Mouse (Mus musculus) limb, embryonic 10.5 days (tissue): ENCODE measurements around the gene Mrps15. TPM values are rescaled to one million over a fixed set of nuclear protein-coding genes. Genes with fewer than 3 reads are reported as not detected.

Experiments used
- DNase-seq: peaks from one replicate; pipeline ENCODE4 v3.0.0-alpha.2; 2017; ENCODE audit warnings: low spot score
- H3K27ac ChIP-seq: fragments of 300-500 bp; sonication (generic); 2 replicates; pipeline ENCODE4 v1.5.1; 2016; ENCODE audit warnings: mild to moderate bottlenecking
- H3K27me3 ChIP-seq: fragments of 300-500 bp; sonication (generic); 2 replicates; pipeline ENCODE4 v1.6.1; 2016; ENCODE audit warnings: low read depth, mild to moderate bottlenecking; ENCODE audit not compliant: poor library complexity, severe bottlenecking
- H3K36me3 ChIP-seq: fragments of 300-500 bp; sonication (generic); 2 replicates; pipeline ENCODE4 v1.6.1; 2016; ENCODE audit warnings: mild to moderate bottlenecking, moderate library complexity
- H3K4me1 ChIP-seq: fragments of 300-500 bp; sonication (generic); 2 replicates; pipeline ENCODE4 v1.6.1; 2016
- H3K4me3 ChIP-seq: fragments of 300-500 bp; sonication (generic); 2 replicates; pipeline ENCODE4 v1.5.1; 2016; ENCODE audit warnings: mild to moderate bottlenecking, moderate library complexity
- H3K9me3 ChIP-seq: fragments of 300-500 bp; sonication (generic); replicated peaks from 2 replicates; pipeline ENCODE4 v1.6.1; 2016; ENCODE audit warnings: mild to moderate bottlenecking
- WGBS: fragments of 180-500 bp; shearing (Covaris S2); methylation state at CpG from one replicate; pipeline ENCODE4 v1.1.7; 2016; 5-methylcytosine and 5-hydroxymethylcytosine counted together
- polyA plus RNA-seq: library from polyadenylated mRNA; unstranded; fragments of >200 nt; fragmentation: Nextera tagmentation; extraction: Ambion mirVana; gene quantifications from 2 replicates; pipeline ENCODE4 v1.2.1, GENCODE M21; 2016

Gene Mrps15
- polyA plus RNA-seq, 1 experiment from 2014 or later = 150 TPM

DNA sequence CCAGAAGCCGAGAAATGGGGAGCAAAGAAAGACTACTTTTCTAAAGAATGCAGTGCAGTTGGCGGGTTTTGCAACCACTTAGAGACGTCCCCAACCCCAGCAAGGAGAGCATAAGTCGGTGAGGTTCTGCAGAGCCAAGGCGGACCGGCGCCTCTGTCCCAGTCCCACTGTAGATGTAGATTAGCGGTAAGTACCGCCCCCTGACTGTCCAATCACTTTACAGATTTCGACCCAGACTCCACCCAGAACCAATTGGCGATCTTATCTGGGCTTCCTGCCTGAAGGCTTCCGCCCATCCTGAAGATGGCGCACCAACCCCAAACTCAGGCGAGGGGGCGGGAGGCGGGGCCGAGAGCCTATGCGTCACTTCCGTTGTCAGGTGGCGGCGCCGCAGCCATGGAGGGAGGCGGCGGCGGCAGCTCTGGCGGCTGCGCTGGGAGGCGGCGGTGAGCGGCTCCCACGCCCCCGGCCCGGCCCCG, 56.9 kb downstream of the Mrps15 start, which contains the start of gene Stk40:
Gene Stk40 (plus strand): TSS at position 368 of the 479 bp plus-strand sequence.
- Histone ChIP-seq H3K36me3 (peaks cover 13% of the 10 kb centered on the region), H3K4me3 (peak within 1 kb of the TSS; percentile 95), H3K9me3 (no peaks in the 10 kb centered on the region), H3K4me1 (peaks cover 59% of the 10 kb centered on the region), H3K27me3 (0 out of 2 replicates have a peak, but pooled peaks cover 11% of the 10 kb centered on the region), H3K27ac (peak within 1 kb of the TSS; percentile 88)
- peak; percentile 98 for DNase-seq
- WGBS = under 1% methylated on average over 34 of the region's 34 CpGs

- H3K9me3 ChIP-seq = no peaks in the 10 kb centered on the region
- WGBS = 3% methylated on average over 34 of the region's 34 CpGs
- H3K36me3 ChIP-seq = peaks cover 6% of the 10 kb centered on the region
- 0 out of 2 replicates have a peak, but pooled peaks cover 11% of the 10 kb centered on the region for H3K27me3 ChIP-seq
- peak overlapping the region; percentile 88 for H3K27ac ChIP-seq
- DNase-seq = peak; percentile 38
- peak overlapping the region; percentile 95 for H3K4me3 ChIP-seq
- H3K4me1 ChIP-seq = peaks cover 66% of the 10 kb centered on the region
Observed at GRCm38 (mm10) chr4:126104261-126105075, 57.7 kb downstream of the Mrps15 start.

Other genes starting within 250 kb of the Mrps15 start
- gene Csf3r, start 22.4 kb upstream of the Mrps15 start, polyA plus RNA-seq = 0.58 and 0.78 TPM in 2 replicates
- 20.4 and 23.7 TPM in 2 replicates for gene Oscp1, start 11.6 kb downstream of the Mrps15 start, polyA plus RNA-seq
- 41.3 and 48.0 TPM in 2 replicates for gene Lsm10, start 49.7 kb downstream of the Mrps15 start, polyA plus RNA-seq
- 48.2 and 52.1 TPM in 2 replicates for gene Stk40, start 57.0 kb downstream of the Mrps15 start, polyA plus RNA-seq
- gene Eva1b, start 100.8 kb downstream of the Mrps15 start, polyA plus RNA-seq = 72.7 and 82.2 TPM in 2 replicates
- gene Sh3d21, start 116.6 kb downstream of the Mrps15 start, polyA plus RNA-seq = 2.9 and 4.7 TPM in 2 replicates
- gene Thrap3, start 155.8 kb downstream of the Mrps15 start, polyA plus RNA-seq = 263 and 287 TPM in 2 replicates
- gene Map7d1, start 209.4 kb downstream of the Mrps15 start, polyA plus RNA-seq = 56.2 and 63.2 TPM in 2 replicates
- 83.1 and 95.3 TPM in 2 replicates for gene Trappc3, start 215.4 kb downstream of the Mrps15 start, polyA plus RNA-seq
- gene Col8a2, start 239.9 kb downstream of the Mrps15 start, polyA plus RNA-seq = 0.65 and 1.4 TPM in 2 replicates